Comparison of ENCODE assay signal across 7 mouse cellular contexts in the genomic region with DNA sequence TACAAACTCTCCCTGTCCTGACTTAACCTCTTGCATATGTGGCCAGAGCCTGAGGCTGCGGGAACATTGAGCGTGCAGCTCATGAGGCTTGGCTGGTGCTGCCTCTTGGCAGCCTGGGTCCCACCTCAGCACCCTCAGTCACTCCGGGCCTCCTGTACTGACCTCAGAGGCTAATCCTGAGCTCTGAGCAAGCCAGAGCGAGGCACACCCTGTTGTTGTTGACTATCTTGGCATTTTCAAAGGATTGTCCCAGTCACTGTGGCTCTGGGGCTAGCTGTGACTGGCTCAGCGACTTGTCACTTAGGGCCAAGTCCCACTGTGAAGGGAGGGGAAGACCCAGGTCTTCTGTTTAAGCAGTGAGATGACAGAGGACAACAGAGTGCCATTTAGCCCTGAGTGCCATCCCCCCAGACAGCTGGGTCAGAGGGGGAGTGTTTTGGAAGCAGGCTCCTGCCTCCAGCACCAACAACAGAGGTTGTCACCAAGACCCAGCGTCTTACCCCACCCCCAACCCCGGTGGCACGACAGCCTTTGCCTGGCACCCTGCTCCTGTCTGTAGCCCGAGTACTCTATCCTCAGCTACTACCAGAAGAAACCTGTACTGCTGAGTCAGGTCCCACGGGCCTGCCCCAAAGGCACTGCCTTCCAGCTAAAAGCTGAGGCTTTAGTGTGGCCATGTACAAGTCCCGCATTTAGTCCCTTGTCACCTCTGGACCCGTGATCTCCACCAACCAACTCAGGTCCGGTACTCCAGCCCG. TPM values are rescaled to one million over a fixed set of nuclear protein-coding genes. Genes with fewer than 3 reads are reported as not detected.
DNase-seq lines count a peak whose midpoint lies in the region; ATAC-seq and TF ChIP-seq lines count a peak whose summit lies in the region.

No protein-coding gene starts in this region.

- H3K27ac ChIP-seq in midbrain, embryonic 10.5 days (replicated peaks), result peak overlapping the region; percentile 63
- H3K27ac ChIP-seq in midbrain, embryonic 16.5 days (ENCODE audit: low read length), result no peak overlapping the region
- H3K27ac ChIP-seq in midbrain, postnatal 0 days (ENCODE audit: low read depth, low read length), result no peak overlapping the region

- no peaks in the 10 kb centered on the region for H3K36me3 ChIP-seq in midbrain, embryonic 10.5 days
- no peaks in the 10 kb centered on the region for H3K36me3 ChIP-seq in midbrain, embryonic 16.5 days (ENCODE audit: control insufficient read depth, insufficient read depth, low read length)
- H3K36me3 ChIP-seq in midbrain, postnatal 0 days (ENCODE audit: insufficient read depth, low read length), result no peaks in the 10 kb centered on the region

- TF ChIP-seq CTCF in midbrain, postnatal 0 days (IDR thresholded peaks at IDR 0.05), result no peak

- ATAC-seq in midbrain, embryonic 16.5 days, result no peak
- 0 out of 2 replicates have a peak, but pooled peaks have one; percentile 34 for ATAC-seq in midbrain, postnatal 0 days (ENCODE audit: low FRiP score)

- no peak overlapping the region for H3K4me3 ChIP-seq in midbrain, embryonic 10.5 days
- no peak overlapping the region for H3K4me3 ChIP-seq in midbrain, embryonic 16.5 days (ENCODE audit: low read depth, low read length)
- no peak overlapping the region for H3K4me3 ChIP-seq in midbrain, postnatal 0 days (ENCODE audit: low read depth, low read length)

- no peak for DNase-seq in midbrain, embryonic 10.5 days (ENCODE audit: low spot score)
- DNase-seq in cerebellum, adult 18-20 months, result peak; percentile 49 to 60
- peak; percentile 88 for DNase-seq in gastrocnemius, adult 18-20 months (ENCODE audit: low spot score)
- DNase-seq in kidney, postnatal 10 days, result peak; percentile 47
- peak; percentile 47 for DNase-seq in midbrain, postnatal 0 days (ENCODE audit: low spot score)
- no peak for DNase-seq in spleen, postnatal 4 days (ENCODE audit: low spot score in 2 of 2)

- no peak overlapping the region for H3K4me2 ChIP-seq in midbrain, embryonic 16.5 days (ENCODE audit: low read length)
- no peak overlapping the region for H3K4me2 ChIP-seq in midbrain, postnatal 0 days (ENCODE audit: low read depth, low read length, poor library complexity, severe bottlenecking)

- 56% methylated on average over 14 of the region's 14 CpGs for WGBS in midbrain, embryonic 10.5 days
- WGBS in midbrain, embryonic 16.5 days, result 57% methylated on average over 14 of the region's 14 CpGs
- WGBS in midbrain, postnatal 0 days, result 60% methylated on average over 14 of the region's 14 CpGs

- peaks cover 24% of the 10 kb centered on the region for H3K4me1 ChIP-seq in midbrain, embryonic 10.5 days
- no peaks in the 10 kb centered on the region for H3K4me1 ChIP-seq in midbrain, embryonic 16.5 days (ENCODE audit: control insufficient read depth, insufficient read depth, low read length)
- no peaks in the 10 kb centered on the region for H3K4me1 ChIP-seq in midbrain, postnatal 0 days (ENCODE audit: insufficient read depth, low read length)

- H3K9me3 ChIP-seq in midbrain, embryonic 10.5 days (replicated peaks), result no peaks in the 10 kb centered on the region
- H3K9me3 ChIP-seq in midbrain, embryonic 16.5 days (replicated peaks; ENCODE audit: control insufficient read depth, low read length, poor library complexity, severe bottlenecking), result no peaks in the 10 kb centered on the region
- H3K9me3 ChIP-seq in midbrain, postnatal 0 days (ENCODE audit: low read length), result no peaks in the 10 kb centered on the region

- H3K27me3 ChIP-seq in midbrain, embryonic 10.5 days (ENCODE audit: low read depth, poor library complexity, severe bottlenecking), result no peaks in the 10 kb centered on the region
- H3K27me3 ChIP-seq in midbrain, embryonic 16.5 days (ENCODE audit: control insufficient read depth, insufficient read depth, low read depth, low read length), result no peaks in the 10 kb centered on the region
- no peaks in the 10 kb centered on the region for H3K27me3 ChIP-seq in midbrain, postnatal 0 days (ENCODE audit: insufficient read depth, low read length)

- no peak overlapping the region for H3K9ac ChIP-seq in midbrain, embryonic 16.5 days (ENCODE audit: low read depth, low read length)
- no peak overlapping the region for H3K9ac ChIP-seq in midbrain, postnatal 0 days (replicated peaks; ENCODE audit: low read length, poor library complexity, severe bottlenecking)

RNA-seq across cellular contexts. Expression of a gene that starts 6.5 kb away (rescaled TPM):
- polyA plus RNA-seq in midbrain, embryonic 10.5 days (2016; fragmentation: Nextera tagmentation; extraction: Ambion mirVana), result 3.0 and 3.4 TPM in 2 replicates
- not detected in 2 replicates for polyA plus RNA-seq in midbrain, embryonic 16.5 days (2015; fragmentation: Nextera tagmentation; extraction: Ambion mirVana)
- total RNA-seq in gastrocnemius, adult 18-20 months (2021), result 1 to 10 TPM in 1 of 2 experiments, under 1 TPM in 1; 1.00 to 1.6 TPM
- total RNA-seq in midbrain, postnatal 0 days (2014; rRNA removed), result 3.7 TPM in 1 of 2 replicates, not detected in the other
- polyA plus RNA-seq in midbrain, postnatal 0 days (2015; fragmentation: Nextera tagmentation; extraction: Ambion mirVana), result 0.47 TPM in 1 of 2 replicates, not detected in the other

RNA-seq across cellular contexts. Expression of a gene that starts 23.9 kb away (rescaled TPM):
- polyA plus RNA-seq in midbrain, embryonic 10.5 days (2016; fragmentation: Nextera tagmentation; extraction: Ambion mirVana), result 1.1 and 1.2 TPM in 2 replicates
- polyA plus RNA-seq in midbrain, embryonic 16.5 days (2015; fragmentation: Nextera tagmentation; extraction: Ambion mirVana), result 0.15 and 0.35 TPM in 2 replicates
- total RNA-seq in gastrocnemius, adult 18-20 months (2021), result 1 to 10 TPM; 1.7 to 3.5 TPM
- 1.2 and 1.3 TPM in 2 replicates for total RNA-seq in midbrain, postnatal 0 days (2014; rRNA removed)
- 0.56 and 0.81 TPM in 2 replicates for polyA plus RNA-seq in midbrain, postnatal 0 days (2015; fragmentation: Nextera tagmentation; extraction: Ambion mirVana)

RNA-seq across cellular contexts. Expression of a gene that starts 26.0 kb away (rescaled TPM):
- 3.5 and 6.8 TPM in 2 replicates for polyA plus RNA-seq in midbrain, embryonic 10.5 days (2016; fragmentation: Nextera tagmentation; extraction: Ambion mirVana)
- 11.2 and 17.3 TPM in 2 replicates for polyA plus RNA-seq in midbrain, embryonic 16.5 days (2015; fragmentation: Nextera tagmentation; extraction: Ambion mirVana)
- total RNA-seq in gastrocnemius, adult 18-20 months (2021), result 1,000 to 10,000 TPM in 1 of 2 experiments, 100 to 1,000 TPM in 1; 983 to 1,012 TPM
- total RNA-seq in midbrain, postnatal 0 days (2014; rRNA removed), result 7.0 and 7.4 TPM in 2 replicates
- 20.4 and 22.2 TPM in 2 replicates for polyA plus RNA-seq in midbrain, postnatal 0 days (2015; fragmentation: Nextera tagmentation; extraction: Ambion mirVana)

RNA-seq across cellular contexts. Expression of a gene that starts 31.7 kb away (rescaled TPM):
- 0.70 and 2.8 TPM in 2 replicates for polyA plus RNA-seq in midbrain, embryonic 10.5 days (2016; fragmentation: Nextera tagmentation; extraction: Ambion mirVana)
- polyA plus RNA-seq in midbrain, embryonic 16.5 days (2015; fragmentation: Nextera tagmentation; extraction: Ambion mirVana), result 188 and 270 TPM in 2 replicates
- total RNA-seq in gastrocnemius, adult 18-20 months (2021), result 1 to 10 TPM in 1 of 2 experiments, under 1 TPM in 1; 0.94 to 1.2 TPM
- total RNA-seq in midbrain, postnatal 0 days (2014; rRNA removed), result 189 and 285 TPM in 2 replicates
- polyA plus RNA-seq in midbrain, postnatal 0 days (2015; fragmentation: Nextera tagmentation; extraction: Ambion mirVana), result 455 and 516 TPM in 2 replicates

RNA-seq across cellular contexts. Expression of a gene that starts 32.1 kb away (rescaled TPM):
- 1.00 and 1.5 TPM in 2 replicates for polyA plus RNA-seq in midbrain, embryonic 10.5 days (2016; fragmentation: Nextera tagmentation; extraction: Ambion mirVana)
- 0.21 TPM in 1 of 2 replicates, not detected in the other for polyA plus RNA-seq in midbrain, embryonic 16.5 days (2015; fragmentation: Nextera tagmentation; extraction: Ambion mirVana)
- total RNA-seq in gastrocnemius, adult 18-20 months (2021), result 10 to 100 TPM; 15.0 to 20.7 TPM
- 0.49 and 2.6 TPM in 2 replicates for total RNA-seq in midbrain, postnatal 0 days (2014; rRNA removed)
- polyA plus RNA-seq in midbrain, postnatal 0 days (2015; fragmentation: Nextera tagmentation; extraction: Ambion mirVana), result 0.62 TPM in 1 of 2 replicates, not detected in the other

Comparison
In these comparisons a context has a peak if more than half of its experiments do, and no peak if none do; other contexts are left out.
1. DNase-seq: peak in cerebellum, adult 18-20 months (2 of 2), gastrocnemius, adult 18-20 months (single experiment), kidney, postnatal 10 days (single experiment) and midbrain, postnatal 0 days (single experiment); none in midbrain, embryonic 10.5 days (single experiment) and spleen, postnatal 4 days (0 of 2).